Mouse (Mus musculus) ES-Bruce4 (cell line): ENCODE measurements at regions not wholly inside any gene's neighbourhood (a gene's known extent, or its start where the extent isn't known, plus 50 kb on each side); places are given as distances from the start of the nearest gene placed in this dataset.

Experiments
- H3K27ac ChIP-seq: 2 replicates; pipeline ENCODE4 v1.5.1; 2012; ENCODE audit warnings: low read length, inconsistent platforms; ENCODE audit not compliant: insufficient read depth
- H3K27me3 ChIP-seq: 2 replicates; pipeline ENCODE4 v1.6.1; 2012; ENCODE audit warnings: mild to moderate bottlenecking, low read length, inconsistent platforms; ENCODE audit not compliant: control insufficient read depth, poor library complexity, insufficient read depth, severe bottlenecking
- H3K36me3 ChIP-seq: 2 replicates; pipeline ENCODE4 v1.6.1; 2012; ENCODE audit warnings: inconsistent platforms, mild to moderate bottlenecking, low read length, moderate library complexity; ENCODE audit not compliant: control insufficient read depth, poor library complexity, insufficient read depth, severe bottlenecking
- H3K4me1 ChIP-seq: one replicate; pipeline ENCODE4 v1.8.1; 2011; ENCODE audit warnings: low read length; ENCODE audit not compliant: control insufficient read depth, insufficient read depth
- H3K4me3 ChIP-seq: 2 replicates; pipeline ENCODE4 v1.5.1; 2011; ENCODE audit warnings: low read depth, mild to moderate bottlenecking, low read length
- H3K9ac ChIP-seq: 2 replicates; pipeline ENCODE4 v1.6.1; 2012; ENCODE audit warnings: low read depth, mild to moderate bottlenecking, inconsistent platforms; ENCODE audit not compliant: poor library complexity, severe bottlenecking
- H3K9me3 ChIP-seq: replicated peaks from 2 replicates; pipeline ENCODE4 v1.6.1; 2012; ENCODE audit warnings: mild to moderate bottlenecking, low read length, inconsistent platforms; ENCODE audit not compliant: control insufficient read depth, poor library complexity, insufficient read depth, severe bottlenecking
- CTCF ChIP-seq: IDR thresholded peaks from one replicate; pipeline ENCODE4 v1.8.1; 2011; ENCODE audit warnings: low read depth, low read length
- EP300 ChIP-seq: IDR thresholded peaks from 2 replicates; pipeline ENCODE4 v1.6.1; 2011; ENCODE audit warnings: low read depth, low read length; ENCODE audit not compliant: insufficient read depth
- POLR2A ChIP-seq: IDR thresholded peaks from one replicate; pipeline ENCODE4 v1.8.1; 2011; ENCODE audit warnings: low read length; ENCODE audit not compliant: insufficient read depth

- Histone ChIP-seq H3K27ac (no peak overlapping the region), H3K4me1 (peaks cover 3% of the 10 kb centered on the region), H3K9me3 (no peaks in the 10 kb centered on the region), H3K4me3 (no peak overlapping the region), H3K9ac (no peak overlapping the region), H3K27me3 (no peaks in the 10 kb centered on the region), H3K36me3 (no peaks in the 10 kb centered on the region)
- TF ChIP-seq CTCF = no peak
- TF ChIP-seq EP300 = no peak
- TF ChIP-seq POLR2A = no peak
These were observed 264.9 kb upstream of the Prok2 start for GRCm38 (mm10) chr6:99991079-99991478.

GRCm38 (mm10) chr6:99990604-99991003 is 264.4 kb upstream of the Prok2 start:
- no peaks in the 10 kb centered on the region for H3K27me3 ChIP-seq

DNA sequence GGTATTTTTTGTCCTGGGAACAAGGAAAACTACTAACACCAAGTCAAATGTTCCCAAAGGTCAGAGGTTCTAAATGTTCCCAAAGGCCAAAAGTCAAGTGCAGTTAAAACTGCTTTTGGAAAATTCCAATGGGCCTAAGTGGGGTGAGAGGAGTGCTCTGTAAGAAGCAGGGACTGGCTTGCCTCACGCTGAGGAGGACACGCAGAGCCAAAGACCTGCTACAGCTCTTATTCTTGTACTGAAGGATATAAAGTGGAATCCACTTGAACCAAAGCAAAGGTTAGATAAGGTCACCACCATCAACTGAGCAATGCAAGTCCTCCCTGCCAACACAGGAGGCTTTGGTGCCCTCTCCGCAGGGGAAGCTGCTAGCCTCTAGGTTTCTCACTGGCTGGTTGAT is 260.3 kb upstream of the Prok2 start:
- no peaks in the 10 kb centered on the region for H3K27me3 ChIP-seq
- TF ChIP-seq POLR2A (no peak), EP300 (no peak), CTCF (no peak)
- H3K9me3 ChIP-seq = no peaks in the 10 kb centered on the region

More at GRCm38 (mm10) chr6:99990604-99991003, 264.4 kb upstream of the Prok2 start:
- no peaks in the 10 kb centered on the region for H3K36me3 ChIP-seq
- H3K9me3 ChIP-seq = no peaks in the 10 kb centered on the region
- H3K9ac ChIP-seq = no peak overlapping the region
- H3K27ac ChIP-seq = no peak overlapping the region
- no peak for TF ChIP-seq POLR2A
- no peak for TF ChIP-seq EP300
- TF ChIP-seq CTCF = no peak
- no peak overlapping the region for H3K4me3 ChIP-seq
- peaks cover 3% of the 10 kb centered on the region for H3K4me1 ChIP-seq

GRCm38 (mm10) chr6:99985322-99985721 is 259.1 kb upstream of the Prok2 start:
- no peak overlapping the region for H3K27ac ChIP-seq
- no peak overlapping the region for H3K4me3 ChIP-seq
- H3K36me3 ChIP-seq = no peaks in the 10 kb centered on the region
- H3K27me3 ChIP-seq = no peaks in the 10 kb centered on the region
- no peaks in the 10 kb centered on the region for H3K9me3 ChIP-seq
- TF ChIP-seq EP300 (no peak), POLR2A (no peak), CTCF (no peak)
- no peaks in the 10 kb centered on the region for H3K4me1 ChIP-seq
- no peak overlapping the region for H3K9ac ChIP-seq

More for the DNA sequence above, 260.3 kb upstream of the Prok2 start:
- H3K4me3 ChIP-seq = no peak overlapping the region
- H3K36me3 ChIP-seq = no peaks in the 10 kb centered on the region
- H3K27ac ChIP-seq = no peak overlapping the region
- H3K4me1 ChIP-seq = no peaks in the 10 kb centered on the region
- H3K9ac ChIP-seq = no peak overlapping the region

GRCm38 (mm10) chr6:99984856-99985224 is 258.6 kb upstream of the Prok2 start:
- H3K27ac ChIP-seq = no peak overlapping the region
- H3K4me1 ChIP-seq = no peaks in the 10 kb centered on the region
- H3K4me3 ChIP-seq = 0 out of 2 replicates have a peak overlapping the region, but pooled peaks have one; percentile 10
- H3K36me3 ChIP-seq = no peaks in the 10 kb centered on the region
- no peaks in the 10 kb centered on the region for H3K9me3 ChIP-seq
- H3K9ac ChIP-seq = no peak overlapping the region
- TF ChIP-seq EP300 (no peak), CTCF (no peak), POLR2A (no peak)
- no peaks in the 10 kb centered on the region for H3K27me3 ChIP-seq

GRCm38 (mm10) chr6:99984057-99984855 is 258.1 kb upstream of the Prok2 start:
- TF ChIP-seq EP300 = no peak
- TF ChIP-seq POLR2A = no peak
- no peak for TF ChIP-seq CTCF
- Histone ChIP-seq H3K9me3 (no peaks in the 10 kb centered on the region), H3K27ac (no peak overlapping the region), H3K9ac (no peak overlapping the region), H3K4me3 (0 out of 2 replicates have a peak overlapping the region, but pooled peaks have one; percentile 10), H3K27me3 (no peaks in the 10 kb centered on the region), H3K36me3 (no peaks in the 10 kb centered on the region), H3K4me1 (no peaks in the 10 kb centered on the region)
